Mouse (Mus musculus) ES-E14 (cell line): ENCODE data around the gene Cdhr3. TPM values are rescaled to one million over a fixed set of nuclear protein-coding genes. Genes with fewer than 3 reads are reported as not detected.

Experiments used
- DNase-seq: peaks from one replicate; pipeline ENCODE4 v3.0.0-alpha.2; 2013; ENCODE audit warnings: low read depth, low spot score
- H3K27ac ChIP-seq: 2 replicates; pipeline ENCODE4 v1.5.1; 2012; ENCODE audit warnings: low read depth, mild to moderate bottlenecking, low read length, moderate library complexity, mixed read lengths; ENCODE audit not compliant: poor library complexity, insufficient read depth, severe bottlenecking
- H3K36me3 ChIP-seq: 2 replicates; pipeline ENCODE4 v1.6.1; 2012; ENCODE audit warnings: mild to moderate bottlenecking, low read length, moderate library complexity, mixed read lengths; ENCODE audit not compliant: control insufficient read depth, poor library complexity, insufficient read depth, severe bottlenecking
- H3K4me1 ChIP-seq, 2 experiments: fragments of 150-350 bp in 1 of 2; sonication (generic) in 1 of 2; 2 replicates each; pipeline ENCODE4 v1.6.1; 2012; ENCODE audit warnings: low read length in 2 of 2, mild to moderate bottlenecking in 1 of 2, mixed read lengths in 1 of 2; ENCODE audit not compliant: control insufficient read depth in 2 of 2, insufficient read depth in 2 of 2, poor library complexity in 1 of 2
- H3K4me3 ChIP-seq, 2 experiments: fragments of 150-350 bp in 1 of 2; sonication (generic) in 1 of 2; 2 replicates each; pipeline ENCODE4 v1.5.1; 2012; ENCODE audit warnings: low read length in 2 of 2, low read depth in 1 of 2, mild to moderate bottlenecking in 1 of 2, mixed read lengths in 1 of 2; ENCODE audit not compliant: insufficient read depth in 1 of 2, poor library complexity in 1 of 2, severe bottlenecking in 1 of 2
- H3K9ac ChIP-seq: 2 replicates; pipeline ENCODE4 v1.6.1; 2012; ENCODE audit warnings: low read depth, mild to moderate bottlenecking, low read length, mixed read lengths; ENCODE audit not compliant: poor library complexity, insufficient read depth, severe bottlenecking
- H3K9me3 ChIP-seq: fragments of 150-350 bp; sonication (generic); 2 replicates; pipeline ENCODE4 v1.6.1; 2012; ENCODE audit warnings: low read depth, mild to moderate bottlenecking, low read length; ENCODE audit not compliant: control insufficient read depth, insufficient read depth
- CHD2 ChIP-seq: IDR thresholded peaks from 2 replicates; pipeline ENCODE4 v1.6.1; 2014; ENCODE audit warnings: mild to moderate bottlenecking, low read depth, low read length, inconsistent platforms
- HCFC1 ChIP-seq: IDR thresholded peaks from 2 replicates; pipeline ENCODE4 v1.6.1; 2012; ENCODE audit warnings: low read length, inconsistent platforms, borderline replicate concordance; ENCODE audit not compliant: insufficient read depth
- MAFK ChIP-seq: IDR thresholded peaks from 2 replicates; pipeline ENCODE4 v1.6.1; 2014; ENCODE audit warnings: mild to moderate bottlenecking, low read depth, low read length, inconsistent platforms; ENCODE audit not compliant: insufficient read depth
- ZC3H11A ChIP-seq: IDR thresholded peaks from 2 replicates; pipeline ENCODE4 v1.6.1; 2012; ENCODE audit warnings: low read depth, mild to moderate bottlenecking, inconsistent platforms, low read length, borderline replicate concordance
- ZNF384 ChIP-seq: IDR thresholded peaks from 2 replicates; pipeline ENCODE4 v1.6.1; 2012; ENCODE audit warnings: low read depth, low read length, inconsistent platforms
- in situ Hi-C, 2 experiments: fragments of 600-800 bp; cut with MboI; formaldehyde crosslinking; loops; one replicate each; pipeline ENCODE4 v1.15.1; 2025; ENCODE audit warnings: low sequenced_read_pairs in 2 of 2, inconsistent platforms in 1 of 2; ENCODE audit not compliant: unreplicated experiment in 2 of 2
- total RNA-seq: library from RNA; depleted of rRNA; stranded (reverse); fragments of 300-350 nt; gene quantifications from 2 replicates; pipeline ENCODE4 v1.2.3, GENCODE M21; 2012

Gene Cdhr3
- total RNA-seq, 1 experiment, result not detected

DNA sequence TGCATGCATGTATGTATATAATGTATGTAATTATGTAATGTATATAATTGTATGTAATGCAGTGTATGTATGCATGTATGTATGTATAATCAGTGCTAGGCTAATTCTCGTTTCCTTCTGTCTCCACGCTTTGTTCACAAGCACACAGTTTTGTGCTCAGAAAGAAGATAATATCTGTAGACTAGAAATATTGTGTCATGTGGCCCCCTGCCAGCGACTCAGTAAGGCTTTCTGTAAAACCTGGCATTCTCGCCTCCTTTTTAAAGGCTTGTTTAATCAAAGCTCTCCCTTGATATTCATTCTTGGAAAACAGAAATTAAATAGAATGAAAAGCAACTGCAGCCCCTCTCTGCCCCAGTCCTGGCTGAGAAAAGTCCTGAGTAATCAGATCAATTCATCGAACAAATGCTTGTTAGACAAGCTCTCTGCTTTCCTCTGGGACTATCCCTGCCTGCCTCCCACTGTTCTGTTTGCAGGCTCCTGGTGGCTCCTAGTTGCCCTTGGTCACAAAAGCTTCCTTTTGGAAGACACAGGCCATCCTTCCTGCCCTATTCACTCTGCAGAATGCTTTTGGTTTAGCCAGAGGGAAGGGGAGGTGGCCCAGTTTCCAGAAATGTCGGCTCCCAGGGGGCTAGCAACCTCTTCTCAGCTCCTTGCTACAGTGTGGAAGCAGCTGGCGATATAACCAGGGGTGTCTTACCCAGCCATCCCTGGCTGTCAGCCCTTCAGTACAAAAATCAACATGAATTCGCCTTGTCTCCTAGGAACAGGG, 20.6 kb downstream of the Cdhr3 start:
- no peak for TF ChIP-seq MAFK
- no peak for TF ChIP-seq HCFC1
- TF ChIP-seq ZNF384, result no peak
- no peak for TF ChIP-seq ZC3H11A
- TF ChIP-seq CHD2, result no peak
- Histone ChIP-seq H3K36me3 (no peaks in the 10 kb centered on the region), H3K9me3 (no peaks in the 10 kb centered on the region), H3K4me1 (peaks cover 0 to 5% of the 10 kb centered on the region in 2 experiments; a peak in 1 of 4 replicates), H3K4me3 (no peak overlapping the region), H3K27ac (no peak overlapping the region), H3K9ac (no peak overlapping the region)
- DNase-seq, result no peak
- in situ Hi-C loops, result no loop called here

DNA sequence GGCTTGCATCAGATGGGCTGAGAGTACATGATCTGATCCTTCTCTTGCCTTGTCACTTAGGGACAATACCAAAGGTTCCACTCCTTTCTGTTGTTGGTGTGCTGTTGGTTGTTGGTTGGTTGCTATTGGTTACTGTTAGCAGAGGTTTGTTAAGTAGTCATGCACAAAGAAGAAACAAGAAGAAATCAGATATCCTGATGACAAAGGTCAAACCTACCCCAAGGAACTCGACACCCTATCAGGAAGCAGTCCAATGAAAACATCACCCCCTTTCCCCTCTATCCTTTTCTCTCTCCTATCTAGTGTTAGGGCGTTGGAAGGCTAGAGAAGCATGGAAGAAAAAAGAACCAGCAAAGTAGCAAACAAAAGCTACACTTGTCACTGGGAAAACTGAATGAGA, 23.7 kb downstream of the Cdhr3 start:
- H3K36me3 ChIP-seq, result no peaks in the 10 kb centered on the region
- no peaks in the 10 kb centered on the region for H3K9me3 ChIP-seq
- no peak for DNase-seq
- H3K9ac ChIP-seq, result no peak overlapping the region
- TF ChIP-seq MAFK (no peak), HCFC1 (no peak), ZNF384 (no peak), ZC3H11A (no peak), CHD2 (no peak)
- H3K4me1 ChIP-seq, result peaks cover 0 to 5% of the 10 kb centered on the region in 2 experiments; a peak in 1 of 4 replicates
- no peak overlapping the region for H3K4me3 ChIP-seq
- in situ Hi-C loops, result no loop called here
- H3K27ac ChIP-seq, result no peak overlapping the region

DNA sequence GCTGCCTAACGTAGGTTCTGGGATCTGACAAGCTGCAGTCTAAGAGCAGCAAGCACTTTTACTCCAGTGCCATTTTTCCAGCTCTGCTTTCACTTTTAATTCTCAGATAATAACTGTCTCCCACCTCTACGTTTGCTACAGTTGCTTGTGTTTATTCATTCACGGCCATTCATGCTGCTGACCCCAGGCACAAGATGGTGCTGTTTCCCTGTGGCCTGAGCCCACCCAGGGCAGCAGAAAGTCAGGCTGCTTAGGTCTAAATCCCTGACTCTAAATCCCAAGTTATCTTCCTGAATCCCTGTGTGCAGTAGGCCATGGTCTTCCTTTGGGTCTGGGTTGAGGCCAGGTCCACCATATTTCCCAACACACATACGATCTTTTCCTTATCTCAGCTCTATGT, 26.3 kb downstream of the Cdhr3 start:
- Histone ChIP-seq H3K36me3 (no peaks in the 10 kb centered on the region), H3K4me3 (no peak overlapping the region), H3K4me1 (0 out of 4 replicates have a peak, but pooled peaks cover 0 to 2% of the 10 kb centered on the region in 2 experiments), H3K9ac (no peak overlapping the region), H3K9me3 (no peaks in the 10 kb centered on the region), H3K27ac (no peak overlapping the region)
- TF ChIP-seq ZNF384 (no peak), ZC3H11A (no peak), HCFC1 (no peak), MAFK (no peak), CHD2 (no peak)
- in situ Hi-C loops, result no loop called here
- DNase-seq, result no peak

DNA sequence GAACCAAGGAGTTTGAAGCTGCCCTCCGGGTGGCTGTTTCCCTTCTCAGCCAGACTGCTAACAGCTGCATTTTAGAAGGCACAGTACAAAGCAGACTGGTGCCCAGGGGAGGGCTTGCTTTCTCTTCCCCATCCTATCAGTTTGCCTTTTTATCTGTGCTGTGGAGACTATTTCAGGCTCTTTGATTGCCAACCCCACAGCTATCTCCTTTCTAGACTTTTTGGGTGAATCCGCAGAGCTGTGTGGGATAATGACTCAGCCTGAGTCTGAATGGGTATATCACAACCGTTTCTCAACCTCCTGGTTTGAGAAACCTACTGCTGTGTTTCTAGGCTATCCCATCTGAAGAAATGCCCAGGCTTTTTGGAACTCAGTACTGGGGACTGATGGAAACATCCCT, 27.5 kb downstream of the Cdhr3 start:
- Histone ChIP-seq H3K36me3 (no peaks in the 10 kb centered on the region), H3K27ac (no peak overlapping the region), H3K4me3 (no peak overlapping the region), H3K9ac (no peak overlapping the region), H3K9me3 (no peaks in the 10 kb centered on the region), H3K4me1 (0 out of 4 replicates have a peak, but pooled peaks cover 0 to 2% of the 10 kb centered on the region in 2 experiments)
- in situ Hi-C loops, result no loop called here
- no peak for DNase-seq
- TF ChIP-seq MAFK (no peak), ZC3H11A (no peak), ZNF384 (no peak), CHD2 (no peak), HCFC1 (no peak)
